9 mouse cellular contexts compared by ENCODE assay signal in genomic region chr1:135847139-135847562, GRCm38 (mm10). TPM values are rescaled to one million over a fixed set of nuclear protein-coding genes. Genes with fewer than 3 reads are reported as not detected.
DNase-seq lines count a peak whose midpoint lies in the region; ATAC-seq and TF ChIP-seq lines count a peak whose summit lies in the region.
"Had no signal": no experiment of that assay in that cellular context is flagged by ENCODE, and none has a peak within 500 bp of the region (broad histone marks: within the 10 kb centered on the region; RNA-seq: fewer than 3 reads in every experiment).

No protein-coding gene starts in this region.

- no peaks in the 10 kb centered on the region for H3K27me3 ChIP-seq in embryonic facial prominence, embryonic 11.5 days (ENCODE audit: control insufficient read depth, insufficient read depth, low read length)
- no peaks in the 10 kb centered on the region for H3K27me3 ChIP-seq in myocyte (ENCODE audit: control insufficient read depth, insufficient read depth, insufficient read length)
- H3K27me3 ChIP-seq: embryonic facial prominence, embryonic 15.5 days had no signal

- no peak overlapping the region for H3K4me3 ChIP-seq in embryonic facial prominence, embryonic 11.5 days (ENCODE audit: low read depth, low read length)
- peak overlapping the region; percentile 29 for H3K4me3 ChIP-seq in myocyte
- H3K4me3 ChIP-seq: embryonic facial prominence, embryonic 15.5 days had no signal

- no peaks in the 10 kb centered on the region; the same call in 1 of the 2 replicates for H3K4me1 ChIP-seq in embryonic facial prominence, embryonic 11.5 days (ENCODE audit: control insufficient read depth, insufficient read depth, low read length)

- no peaks in the 10 kb centered on the region for H3K9me3 ChIP-seq in embryonic facial prominence, embryonic 11.5 days (replicated peaks; ENCODE audit: control insufficient read depth, low read length)
- H3K9me3 ChIP-seq: embryonic facial prominence, embryonic 15.5 days had no signal

- no peak overlapping the region for H3K9ac ChIP-seq in embryonic facial prominence, embryonic 11.5 days (replicated peaks; ENCODE audit: low read length)
- H3K9ac ChIP-seq: embryonic facial prominence, embryonic 15.5 days had no signal

- no peak overlapping the region for H3K4me2 ChIP-seq in embryonic facial prominence, embryonic 11.5 days (ENCODE audit: low read depth, low read length)
- peak overlapping the region; percentile 89 for H3K4me2 ChIP-seq in myocyte (ENCODE audit: low read depth)
- H3K4me2 ChIP-seq: embryonic facial prominence, embryonic 15.5 days had no signal

- TF ChIP-seq POLR2A in myocyte (IDR thresholded peaks at IDR 0.05; ENCODE audit: insufficient read length, low read depth) = peak; percentile 36

- peak; percentile 40 for DNase-seq in gastrocnemius, postnatal 10 days
- no peak for DNase-seq in gastrocnemius, postnatal 25 days
- peak; percentile 75 for DNase-seq in A20 (ENCODE audit: low read depth, low spot score)
- peak; percentile 48 for DNase-seq in WW6 (ENCODE audit: low read depth, low spot score)
- DNase-seq in embryonic facial prominence, embryonic 11.5 days (ENCODE audit: low spot score) = peak; percentile 75
- DNase-seq in large intestine, adult 2 months (ENCODE audit: low read depth, low spot score) = peak; percentile 64

- H3K79me2 ChIP-seq in myocyte (ENCODE audit: control insufficient read depth, insufficient read depth) = peaks cover 75% of the 10 kb centered on the region

- no peak overlapping the region for H3K27ac ChIP-seq in embryonic facial prominence, embryonic 11.5 days (replicated peaks; ENCODE audit: low read depth, low read length)
- H3K27ac ChIP-seq: embryonic facial prominence, embryonic 15.5 days had no signal

- no peak overlapping the region for H3ac ChIP-seq in myocyte (ENCODE audit: control insufficient read depth, insufficient read length)

- no peaks in the 10 kb centered on the region for H3K36me3 ChIP-seq in embryonic facial prominence, embryonic 11.5 days (replicated peaks; ENCODE audit: control insufficient read depth, insufficient read depth, low read depth, low read length)
- peaks cover 44% of the 10 kb centered on the region for H3K36me3 ChIP-seq in myocyte (ENCODE audit: control insufficient read depth, insufficient read depth)
- H3K36me3 ChIP-seq: embryonic facial prominence, embryonic 15.5 days had no signal

- no peak for ATAC-seq in embryonic facial prominence, embryonic 11.5 days (replicated peaks; ENCODE audit: insufficient number of reproducible peaks, low FRiP score, low TSS enrichment, low read depth)
- ATAC-seq in inflammation-experienced regulatory T-cells, adult 6 months = no peak

- WGBS in embryonic facial prominence, embryonic 11.5 days = 30% methylated on average over 6 of the region's 6 CpGs
- 21% methylated on average over 6 of the region's 6 CpGs for WGBS in large intestine, adult 2 months

TF ChIP-seq in myocyte, 11 proteins besides CTCF, POLR2A, EP300 and RAD21:
- TF ChIP-seq POLR2AphosphoS2 (IDR thresholded peaks at IDR 0.05; ENCODE audit: insufficient read length, low read depth) (peak; percentile 71), TCF12 (IDR thresholded peaks at IDR 0.05; ENCODE audit: insufficient read depth, poor library complexity, severe bottlenecking) (no peak), MYOG (IDR thresholded peaks at IDR 0.05; ENCODE audit: control insufficient read depth in 1 of 3, insufficient read depth in 1 of 3, insufficient read length in 2 of 3, low read depth in 2 of 3) (no peak), MYOD1 (IDR thresholded peaks at IDR 0.05; ENCODE audit: control insufficient read depth in 1 of 3, insufficient read length in 2 of 3, low read depth in 2 of 3) (no peak)

RNA-seq across cellular contexts. Expression of gene Tnnt2, which starts 11.0 kb away (rescaled TPM):
- total RNA-seq in gastrocnemius, postnatal 10 days (2021) = 10 to 100 TPM; 41.1 to 52.6 TPM
- total RNA-seq in gastrocnemius, postnatal 25 days (2021) = 1 to 10 TPM; 6.2 to 8.4 TPM
- 4.0 and 14.1 TPM in 2 replicates for polyA plus RNA-seq in embryonic facial prominence, embryonic 11.5 days (2014; fragmentation: Nextera tagmentation; extraction: Ambion mirVana)
- polyA plus RNA-seq in large intestine, adult 2 months (2012; rRNA removed) = 1.9 and 2.3 TPM in 2 replicates
- polyA plus RNA-seq in myocyte (2012; fragmentation: generic; extraction: Trizol) = 2,000 TPM
- polyA plus RNA-seq in inflammation-experienced regulatory T-cells, adult 6 months (2017; shearing (Covaris generic)) = under 1 TPM in 1 of 3 experiments, not detected in 2; 0.24 TPM

RNA-seq across cellular contexts. Expression of gene Lad1, which starts 28.8 kb away (rescaled TPM):
- under 1 TPM; 0.11 to 0.12 TPM for total RNA-seq in gastrocnemius, postnatal 10 days (2021)
- total RNA-seq in gastrocnemius, postnatal 25 days (2021) = not detected
- 3.7 and 4.2 TPM in 2 replicates for polyA plus RNA-seq in embryonic facial prominence, embryonic 11.5 days (2014; fragmentation: Nextera tagmentation; extraction: Ambion mirVana)
- 281 and 293 TPM in 2 replicates for polyA plus RNA-seq in large intestine, adult 2 months (2012; rRNA removed)
- polyA plus RNA-seq in myocyte (2012; fragmentation: generic; extraction: Trizol) = 0.46 TPM
- polyA plus RNA-seq in inflammation-experienced regulatory T-cells, adult 6 months (2017; shearing (Covaris generic)) = 1 to 10 TPM; 1.9 to 5.2 (median 2.4) TPM

Comparison
In these comparisons a context has a peak if more than half of its experiments do, and no peak if none do; other contexts are left out.
1. RNA of gene Tnnt2, which starts 11.0 kb away (polyA plus RNA-seq): 2,000 TPM in myocyte (single experiment); 4.0 to 14.1 TPM in embryonic facial prominence, embryonic 11.5 days, 1.9 to 2.3 TPM in large intestine, adult 2 months and 0.24 TPM in inflammation-experienced regulatory T-cells, adult 6 months; every median in the first group is over 100 times any median in the second.
2. RNA of gene Lad1, which starts 28.8 kb away (polyA plus RNA-seq): 281 to 293 TPM in large intestine, adult 2 months; 3.7 to 4.2 TPM in embryonic facial prominence, embryonic 11.5 days, 1.9 to 5.2 TPM in inflammation-experienced regulatory T-cells, adult 6 months and 0.46 TPM in myocyte (single experiment); every median in the first group is over 10 times any median in the second.